Mouse (Mus musculus) heart, embryonic 14.5 days (tissue): ENCODE measurements around the gene Cmtr2. TPM values are rescaled to one million over a fixed set of nuclear protein-coding genes. Genes with fewer than 3 reads are reported as not detected.

Experiments used
- ATAC-seq: fragments of 200-750 bp; cut with Nextera tagmentation; 2 replicates; pipeline ENCODE4 v1.8.0; 2017; ENCODE audit warnings: low read depth, moderate TSS enrichment; ENCODE audit not compliant: insufficient number of reproducible peaks, insufficient read depth, low FRiP score
- H3K27ac ChIP-seq, 2 experiments: fragments of 200-500 bp in 1 of 2; fragments of 300-500 bp in 1 of 2; sonication (generic) in 1 of 2; replicated peaks in 1 of 2; 2 replicates each; pipeline ENCODE4 v1.5.1; 2012 to 2014; ENCODE audit warnings: low read depth in 2 of 2, low read length in 2 of 2, control low read depth in 1 of 2, mild to moderate bottlenecking in 1 of 2, mixed read lengths in 1 of 2; ENCODE audit not compliant: control insufficient read depth in 1 of 2, insufficient read depth in 1 of 2
- H3K27me3 ChIP-seq: fragments of 300-500 bp; sonication (generic); 2 replicates; pipeline ENCODE4 v1.6.1; 2014; ENCODE audit warnings: mild to moderate bottlenecking, low read length, control low read depth; ENCODE audit not compliant: control insufficient read depth, insufficient read depth
- H3K36me3 ChIP-seq: fragments of 300-500 bp; sonication (generic); 2 replicates; pipeline ENCODE4 v1.6.1; 2014; ENCODE audit warnings: mild to moderate bottlenecking, control low read depth, low read length, mixed read lengths; ENCODE audit not compliant: control insufficient read depth, insufficient read depth
- H3K4me1 ChIP-seq, 2 experiments: fragments of 200-500 bp in 1 of 2; fragments of 300-500 bp in 1 of 2; sonication (generic) in 1 of 2; 2 replicates each; pipeline ENCODE4 v1.6.1; 2012 to 2014; ENCODE audit warnings: low read length in 2 of 2, control low read depth in 1 of 2, mixed read lengths in 1 of 2; ENCODE audit not compliant: control insufficient read depth in 2 of 2, insufficient read depth in 2 of 2
- H3K4me2 ChIP-seq: fragments of 300-500 bp; sonication (generic); 2 replicates; pipeline ENCODE4 v1.6.1; 2014; ENCODE audit warnings: mild to moderate bottlenecking, low read length
- H3K4me3 ChIP-seq, 2 experiments: fragments of 200-500 bp in 1 of 2; fragments of 300-500 bp in 1 of 2; sonication (generic) in 1 of 2; 2 replicates each; pipeline ENCODE4 v1.5.1; 2012 to 2014; ENCODE audit warnings: low read length in 2 of 2, mild to moderate bottlenecking in 2 of 2, control low read depth in 1 of 2, low read depth in 1 of 2, moderate library complexity in 1 of 2; ENCODE audit not compliant: control insufficient read depth in 1 of 2, insufficient read depth in 1 of 2
- H3K9ac ChIP-seq: fragments of 300-500 bp; sonication (generic); 2 replicates; pipeline ENCODE4 v1.6.1; 2014; ENCODE audit warnings: mild to moderate bottlenecking, low read length
- H3K9me3 ChIP-seq: fragments of 300-500 bp; sonication (generic); 2 replicates; pipeline ENCODE4 v1.6.1; 2016; ENCODE audit warnings: low read length, control low read depth; ENCODE audit not compliant: control insufficient read depth
- WGBS: fragments of 180-500 bp; shearing (Covaris S2); extraction: QIAGEN DNeasy Blood & Tissue Kit; methylation state at CpG from one replicate; pipeline ENCODE4 v1.1.7; 2014; 5-methylcytosine and 5-hydroxymethylcytosine counted together
- polyA plus RNA-seq: library from polyadenylated mRNA; unstranded; fragments of >200 nt; fragmentation: Nextera tagmentation; extraction: Ambion mirVana; gene quantifications from 2 replicates; pipeline ENCODE4 v1.2.1, GENCODE M21; 2014

Gene Cmtr2
- polyA plus RNA-seq, 1 experiment from 2014 or later = 4.3 TPM

DNA sequence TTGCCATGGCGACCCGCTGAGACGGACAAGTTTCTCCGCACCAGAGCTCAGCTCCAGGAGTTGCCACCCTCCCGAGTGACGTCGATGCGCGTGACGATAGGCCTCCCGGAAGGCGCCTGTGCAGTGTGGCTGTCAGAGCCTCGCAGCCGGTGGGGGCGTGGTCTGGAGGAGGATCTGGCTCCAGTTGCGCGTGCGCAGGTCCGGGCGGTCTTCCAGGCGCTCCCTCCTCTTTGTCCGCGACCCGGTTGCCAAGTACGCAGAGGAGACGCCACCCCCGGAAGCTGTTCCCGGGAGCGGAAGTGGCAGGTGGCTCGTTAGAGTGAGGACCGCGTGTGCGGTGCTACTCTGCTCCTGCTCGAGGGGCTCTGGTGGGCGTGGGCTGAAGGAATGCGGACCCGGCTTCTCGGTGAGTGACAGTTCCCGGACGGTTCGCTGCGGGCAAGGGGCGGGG is 2.2 kb downstream of the Cmtr2 start:
- Histone ChIP-seq H3K27ac (peak overlapping the region in 1 of 2 experiments; percentile 5; a peak in 1 of 4 replicates), H3K9ac (peak overlapping the region; percentile 62), H3K9me3 (no peaks in the 10 kb centered on the region), H3K36me3 (peaks cover 20% of the 10 kb centered on the region), H3K27me3 (no peaks in the 10 kb centered on the region), H3K4me3 (peak overlapping the region; percentile 56 to 72), H3K4me1 (peaks cover 0 to 11% of the 10 kb centered on the region in 2 experiments; a peak in 1 of 4 replicates), H3K4me2 (peak overlapping the region; percentile 85)
- ATAC-seq = peak; percentile 99
- WGBS = under 1% methylated on average over 43 of the region's 43 CpGs

- peaks cover 28% of the 10 kb centered on the region for H3K36me3 ChIP-seq
- H3K4me2 ChIP-seq = peak overlapping the region; percentile 85
- no peak overlapping the region for H3K27ac ChIP-seq
- peak overlapping the region; percentile 62; the same call in 1 of the 2 replicates for H3K9ac ChIP-seq
- peak overlapping the region in 1 of 2 experiments; percentile 56; a peak in 2 of 4 replicates for H3K4me3 ChIP-seq
- no peaks in the 10 kb centered on the region for H3K9me3 ChIP-seq
- WGBS = 65% methylated on average over 5 of the region's 5 CpGs
- no peaks in the 10 kb centered on the region for H3K27me3 ChIP-seq
- peaks cover 0 to 11% of the 10 kb centered on the region in 2 experiments; a peak in 1 of 4 replicates for H3K4me1 ChIP-seq
- no peak for ATAC-seq
Measured at GRCm38 (mm10) chr8:110218511-110218910, 3.0 kb downstream of the Cmtr2 start.

GRCm38 (mm10) chr8:110220936-110221335 is 5.5 kb downstream of the Cmtr2 start:
- WGBS = 80% methylated on average over 14 of the region's 14 CpGs
- no peak for ATAC-seq
- no peak overlapping the region for H3K27ac ChIP-seq

GRCm38 (mm10) chr8:110230803-110231202 is 15.3 kb downstream of the Cmtr2 start:
- no peaks in the 10 kb centered on the region for H3K36me3 ChIP-seq
- no peak overlapping the region for H3K27ac ChIP-seq
- H3K9ac ChIP-seq = no peak overlapping the region
- no peaks in the 10 kb centered on the region for H3K27me3 ChIP-seq
- H3K9me3 ChIP-seq = no peaks in the 10 kb centered on the region
- no peak for ATAC-seq
- H3K4me2 ChIP-seq = no peak overlapping the region
- no peaks in the 10 kb centered on the region for H3K4me1 ChIP-seq
- no peak overlapping the region for H3K4me3 ChIP-seq
- WGBS = 70% methylated on average over 6 of the region's 6 CpGs

More at GRCm38 (mm10) chr8:110220936-110221335, 5.5 kb downstream of the Cmtr2 start:
- Histone ChIP-seq H3K9ac (no peak overlapping the region), H3K4me1 (peaks cover 0 to 11% of the 10 kb centered on the region in 2 experiments; a peak in 1 of 4 replicates), H3K27me3 (no peaks in the 10 kb centered on the region), H3K4me3 (no peak overlapping the region), H3K36me3 (peaks cover 33% of the 10 kb centered on the region), H3K4me2 (no peak overlapping the region), H3K9me3 (no peaks in the 10 kb centered on the region)

DNA sequence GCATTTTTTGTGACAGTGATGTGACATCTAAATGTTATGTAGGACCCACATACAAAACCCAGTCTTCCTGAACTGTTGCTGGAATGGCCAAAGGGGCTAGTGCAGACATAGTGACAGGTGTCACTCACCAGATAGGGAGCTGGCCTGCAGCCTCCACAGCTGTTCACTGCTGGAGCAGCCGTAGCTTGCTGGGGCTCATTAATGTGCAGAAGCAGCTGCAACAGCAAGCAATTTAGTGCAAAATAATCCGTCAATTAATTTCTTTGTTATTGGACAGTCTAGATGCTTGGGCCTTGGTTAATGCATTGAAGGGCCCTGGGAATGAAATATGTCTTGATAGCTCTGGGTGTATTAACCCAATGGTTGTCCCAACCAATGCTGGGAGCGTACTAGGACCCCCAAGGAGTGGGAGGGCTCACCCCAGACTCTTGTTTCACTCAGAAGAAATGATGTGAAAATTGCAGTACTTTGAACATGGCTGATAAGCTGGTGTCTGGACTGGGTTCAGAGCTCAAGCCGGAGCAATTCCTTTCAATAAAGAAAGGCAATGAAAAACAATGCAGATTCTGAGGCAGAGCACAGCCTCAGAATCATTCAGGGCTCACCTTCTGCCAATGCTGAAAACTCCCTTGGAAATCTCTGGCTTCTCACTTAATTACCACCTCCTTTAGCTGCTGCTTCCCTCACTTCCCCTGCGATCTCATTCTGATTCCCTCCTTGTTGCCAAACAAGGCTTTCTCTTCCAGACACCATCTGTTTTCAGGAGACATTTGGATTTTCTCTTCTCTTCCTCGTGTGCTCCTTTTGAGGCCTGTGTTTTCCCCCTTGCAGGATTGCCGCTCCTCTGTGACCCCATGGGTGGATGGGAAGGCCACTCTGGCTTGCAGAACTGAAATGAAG is 27.1 kb downstream of the Cmtr2 start:
- H3K9ac ChIP-seq = no peak overlapping the region
- no peak for ATAC-seq
- H3K27ac ChIP-seq = no peak overlapping the region
- no peak overlapping the region for H3K4me3 ChIP-seq
- WGBS = 40% methylated on average over 7 of the region's 7 CpGs
- no peaks in the 10 kb centered on the region for H3K4me1 ChIP-seq
- no peaks in the 10 kb centered on the region for H3K9me3 ChIP-seq
- no peaks in the 10 kb centered on the region for H3K36me3 ChIP-seq
- no peak overlapping the region for H3K4me2 ChIP-seq
- no peaks in the 10 kb centered on the region for H3K27me3 ChIP-seq

- H3K27me3 ChIP-seq = no peaks in the 10 kb centered on the region
Measured at GRCm38 (mm10) chr8:110244566-110244965, 29.1 kb downstream of the Cmtr2 start.

DNA sequence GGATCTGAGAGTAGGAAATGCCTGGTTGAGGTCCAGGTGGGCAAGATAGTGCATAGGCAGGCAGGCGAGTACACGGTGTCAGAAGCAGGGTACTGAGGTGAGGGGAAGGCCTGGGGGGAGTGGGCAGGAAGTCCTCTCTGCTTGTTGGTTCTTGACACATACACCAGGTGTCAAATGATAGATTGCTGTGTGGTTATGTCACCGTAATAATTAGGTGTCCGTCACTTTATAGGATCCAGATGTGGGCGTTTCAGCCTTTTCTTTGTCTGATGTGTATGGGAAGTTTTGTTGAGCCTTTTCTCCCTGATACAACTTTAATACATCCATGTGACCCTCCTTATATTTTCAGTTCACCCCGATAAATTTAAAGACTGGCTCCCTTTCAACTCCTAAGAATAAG is 31.8 kb downstream of the Cmtr2 start:
- H3K9ac ChIP-seq = no peak overlapping the region
- no peak overlapping the region for H3K4me3 ChIP-seq
- H3K27me3 ChIP-seq = no peaks in the 10 kb centered on the region
- H3K4me1 ChIP-seq = no peaks in the 10 kb centered on the region
- ATAC-seq = no peak
- no peak overlapping the region for H3K27ac ChIP-seq
- no peaks in the 10 kb centered on the region for H3K36me3 ChIP-seq
- 77% methylated on average over 6 of the region's 6 CpGs for WGBS
- H3K4me2 ChIP-seq = no peak overlapping the region
- H3K9me3 ChIP-seq = no peaks in the 10 kb centered on the region

More at GRCm38 (mm10) chr8:110244566-110244965, 29.1 kb downstream of the Cmtr2 start:
- no peak overlapping the region for H3K4me2 ChIP-seq
- no peaks in the 10 kb centered on the region for H3K36me3 ChIP-seq
- no peaks in the 10 kb centered on the region for H3K9me3 ChIP-seq
- H3K4me3 ChIP-seq = no peak overlapping the region
- H3K9ac ChIP-seq = no peak overlapping the region
- 76% methylated on average over 2 of the region's 2 CpGs for WGBS
- no peaks in the 10 kb centered on the region for H3K4me1 ChIP-seq
- no peak overlapping the region for H3K27ac ChIP-seq
- no peak for ATAC-seq
